Mouse (Mus musculus): ENCODE results near the gene Igdcc3. TPM values are rescaled to one million over a fixed set of nuclear protein-coding genes. Genes with fewer than 3 reads are reported as not detected.

Gene Igdcc3
- 0.43 and 0.52 TPM in 2 replicates for polyA plus RNA-seq (2015; fragmentation: Nextera tagmentation; extraction: Ambion mirVana)

- H3K27ac ChIP-seq = peak within 1 kb of the TSS; percentile 47
- H3K4me1 ChIP-seq = peaks cover 22% of the 10 kb centered on the region
- peak; percentile 59; the same call in 1 of the 2 replicates for ATAC-seq (ENCODE audit: insufficient number of reproducible peaks, low FRiP score, low TSS enrichment, low read depth)
- under 1% methylated on average over 45 of the region's 48 CpGs for WGBS
- peak within 1 kb of the TSS; percentile 71 for H3K4me3 ChIP-seq
- no peaks in the 10 kb centered on the region for H3K9me3 ChIP-seq
- H3K4me2 ChIP-seq = peak within 1 kb of the TSS; percentile 100
- peaks cover 61% of the 10 kb centered on the region for H3K27me3 ChIP-seq
- H3K36me3 ChIP-seq = peaks cover 2% of the 10 kb centered on the region; the same call in 1 of the 2 replicates
- H3K9ac ChIP-seq = peak within 1 kb of the TSS; percentile 65
Observed at GRCm38 (mm10) chr9:65140936-65141305, at the start of gene Igdcc3. Gene Igdcc3 (plus strand): TSS chr9:65141189.

- Histone ChIP-seq H3K27me3 (no peaks in the 10 kb centered on the region), H3K27ac (peak overlapping the region; percentile 50), H3K4me3 (no peak overlapping the region), H3K4me2 (0 out of 2 replicates have a peak overlapping the region, but pooled peaks have one; percentile 5), H3K9ac (no peak overlapping the region), H3K36me3 (no peaks in the 10 kb centered on the region), H3K4me1 (peaks cover 8% of the 10 kb centered on the region; the same call in 1 of the 2 replicates), H3K9me3 (no peaks in the 10 kb centered on the region)
- WGBS = 24% methylated on average over 6 of the region's 6 CpGs
- peak; percentile 81 for ATAC-seq (ENCODE audit: insufficient number of reproducible peaks, low FRiP score, low TSS enrichment, low read depth)
Observed at GRCm38 (mm10) chr9:65094237-65094636, 46.8 kb upstream of the Igdcc3 start.

GRCm38 (mm10) chr9:65100991-65101685 is 39.9 kb upstream of the Igdcc3 start, which contains the start of gene Igdcc4:
Gene Igdcc4 (plus strand): TSS chr9:65101486.
- 2% methylated on average over 53 of the region's 76 CpGs for WGBS
- H3K4me3 ChIP-seq = peak within 1 kb of the TSS; percentile 85
- peak within 1 kb of the TSS; percentile 93 for H3K27ac ChIP-seq
- no peaks in the 10 kb centered on the region for H3K9me3 ChIP-seq
- ATAC-seq (ENCODE audit: insufficient number of reproducible peaks, low FRiP score, low TSS enrichment, low read depth) = no peak
- peak within 1 kb of the TSS; percentile 77 for H3K9ac ChIP-seq
- H3K36me3 ChIP-seq = no peaks in the 10 kb centered on the region
- peaks cover 30% of the 10 kb centered on the region for H3K4me1 ChIP-seq
- peak within 1 kb of the TSS; percentile 87 for H3K4me2 ChIP-seq
- no peaks in the 10 kb centered on the region for H3K27me3 ChIP-seq

GRCm38 (mm10) chr9:65101686-65102376 is 39.2 kb upstream of the Igdcc3 start:
- Histone ChIP-seq H3K27ac (peak overlapping the region; percentile 93), H3K4me2 (peak overlapping the region; percentile 87), H3K9ac (peak overlapping the region; percentile 77), H3K27me3 (no peaks in the 10 kb centered on the region), H3K4me1 (peaks cover 33% of the 10 kb centered on the region), H3K4me3 (peak overlapping the region; percentile 85), H3K36me3 (no peaks in the 10 kb centered on the region), H3K9me3 (no peaks in the 10 kb centered on the region)
- WGBS = 0% methylated on average over 39 of the region's 39 CpGs
- peak; percentile 72 for ATAC-seq (ENCODE audit: insufficient number of reproducible peaks, low FRiP score, low TSS enrichment, low read depth)

GRCm38 (mm10) chr9:65102377-65103172 is 38.4 kb upstream of the Igdcc3 start:
- Histone ChIP-seq H3K9me3 (no peaks in the 10 kb centered on the region), H3K4me1 (peaks cover 36% of the 10 kb centered on the region), H3K4me2 (peak overlapping the region; percentile 87), H3K27ac (peak overlapping the region; percentile 93), H3K9ac (peak overlapping the region; percentile 77), H3K4me3 (peak overlapping the region; percentile 85), H3K36me3 (no peaks in the 10 kb centered on the region), H3K27me3 (no peaks in the 10 kb centered on the region)
- ATAC-seq (ENCODE audit: insufficient number of reproducible peaks, low FRiP score, low TSS enrichment, low read depth) = peak; percentile 75
- 3% methylated on average over 36 of the region's 36 CpGs for WGBS

GRCm38 (mm10) chr9:65103173-65103752 is 37.7 kb upstream of the Igdcc3 start:
- 31% methylated on average over 8 of the region's 8 CpGs for WGBS
- Histone ChIP-seq H3K4me1 (peaks cover 36% of the 10 kb centered on the region), H3K27me3 (no peaks in the 10 kb centered on the region), H3K4me2 (peak overlapping the region; percentile 87), H3K27ac (peak overlapping the region; percentile 93), H3K9ac (no peak overlapping the region), H3K36me3 (no peaks in the 10 kb centered on the region), H3K4me3 (peak overlapping the region; percentile 85), H3K9me3 (no peaks in the 10 kb centered on the region)
- no peak for ATAC-seq (ENCODE audit: insufficient number of reproducible peaks, low FRiP score, low TSS enrichment, low read depth)

GRCm38 (mm10) chr9:65106821-65107220 is 34.2 kb upstream of the Igdcc3 start:
- H3K36me3 ChIP-seq = no peaks in the 10 kb centered on the region
- H3K9ac ChIP-seq = no peak overlapping the region
- no peaks in the 10 kb centered on the region for H3K9me3 ChIP-seq
- no peak overlapping the region for H3K4me2 ChIP-seq
- no peak for ATAC-seq (ENCODE audit: insufficient number of reproducible peaks, low FRiP score, low TSS enrichment, low read depth)
- H3K27ac ChIP-seq = no peak overlapping the region
- peaks cover 50% of the 10 kb centered on the region for H3K4me1 ChIP-seq
- H3K4me3 ChIP-seq = no peak overlapping the region
- 67% methylated on average over 4 of the region's 4 CpGs for WGBS
- H3K27me3 ChIP-seq = no peaks in the 10 kb centered on the region

- Histone ChIP-seq H3K4me1 (peaks cover 42% of the 10 kb centered on the region), H3K27ac (no peak overlapping the region), H3K9ac (no peak overlapping the region), H3K27me3 (no peaks in the 10 kb centered on the region), H3K4me2 (no peak overlapping the region), H3K9me3 (no peaks in the 10 kb centered on the region), H3K36me3 (no peaks in the 10 kb centered on the region; the same call in 1 of the 2 replicates), H3K4me3 (no peak overlapping the region)
- 77% methylated on average over 1 of the region's 1 CpGs for WGBS
- ATAC-seq (ENCODE audit: insufficient number of reproducible peaks, low FRiP score, low TSS enrichment, low read depth) = no peak
Observed at GRCm38 (mm10) chr9:65107893-65108292, 33.1 kb upstream of the Igdcc3 start.

- H3K9me3 ChIP-seq = no peaks in the 10 kb centered on the region
- H3K4me2 ChIP-seq = peak overlapping the region; percentile 30
- H3K36me3 ChIP-seq = peaks cover 12% of the 10 kb centered on the region
- peak overlapping the region; percentile 15; the same call in 1 of the 2 replicates for H3K9ac ChIP-seq
- peak overlapping the region; percentile 1; the same call in 1 of the 2 replicates for H3K4me3 ChIP-seq
- 0 out of 2 replicates have a peak, but pooled peaks have one; percentile 56 for ATAC-seq (ENCODE audit: insufficient number of reproducible peaks, low FRiP score, low TSS enrichment, low read depth)
- no peaks in the 10 kb centered on the region for H3K27me3 ChIP-seq
- 15% methylated on average over 24 of the region's 24 CpGs for WGBS
- H3K4me1 ChIP-seq = peaks cover 28% of the 10 kb centered on the region
- H3K27ac ChIP-seq = peak overlapping the region; percentile 82
Observed at GRCm38 (mm10) chr9:65109132-65110072, 31.6 kb upstream of the Igdcc3 start.

GRCm38 (mm10) chr9:65111698-65112097 is 29.3 kb upstream of the Igdcc3 start:
- H3K27me3 ChIP-seq = no peaks in the 10 kb centered on the region
- no peaks in the 10 kb centered on the region for H3K9me3 ChIP-seq
- peaks cover 22% of the 10 kb centered on the region for H3K4me1 ChIP-seq
- ATAC-seq (ENCODE audit: insufficient number of reproducible peaks, low FRiP score, low TSS enrichment, low read depth) = no peak
- H3K9ac ChIP-seq = no peak overlapping the region
- 89% methylated on average over 5 of the region's 5 CpGs for WGBS
- peaks cover 33% of the 10 kb centered on the region for H3K36me3 ChIP-seq
- H3K4me2 ChIP-seq = no peak overlapping the region
- no peak overlapping the region for H3K27ac ChIP-seq
- no peak overlapping the region for H3K4me3 ChIP-seq
